Mouse (Mus musculus) megakaryocyte-erythroid progenitor cell, adult 5-6 weeks (primary cell): ENCODE data around the gene Cd47. TPM values are rescaled to one million over a fixed set of nuclear protein-coding genes. Genes with fewer than 3 reads are reported as not detected.
A peak's percentile ranks its signal among the peaks of the same experiment; 100 is the strongest.

Source experiments
- ATAC-seq: replicated peaks from 2 replicates; pipeline ENCODE4 v1.8.0; 2016; ENCODE audit warnings: mild to moderate bottlenecking, inconsistent platforms; ENCODE audit not compliant: severe bottlenecking, poor library complexity, low FRiP score, low TSS enrichment
- total RNA-seq, 2 experiments: library from RNA; stranded (forward) in 1 of 2; stranded (reverse) in 1 of 2; fragments of 200-1000, 215-1000 nt in 1 of 2; fragments of >200 nt in 1 of 2; fragmentation: Nextera tagmentation in 1 of 2; gene quantifications; 2 replicates each; pipeline ENCODE4 v1.2.3; 2014 to 2017

Gene Cd47
- total RNA-seq, 2 experiments from 2014 or later, result 180 to 252 TPM

DNA sequence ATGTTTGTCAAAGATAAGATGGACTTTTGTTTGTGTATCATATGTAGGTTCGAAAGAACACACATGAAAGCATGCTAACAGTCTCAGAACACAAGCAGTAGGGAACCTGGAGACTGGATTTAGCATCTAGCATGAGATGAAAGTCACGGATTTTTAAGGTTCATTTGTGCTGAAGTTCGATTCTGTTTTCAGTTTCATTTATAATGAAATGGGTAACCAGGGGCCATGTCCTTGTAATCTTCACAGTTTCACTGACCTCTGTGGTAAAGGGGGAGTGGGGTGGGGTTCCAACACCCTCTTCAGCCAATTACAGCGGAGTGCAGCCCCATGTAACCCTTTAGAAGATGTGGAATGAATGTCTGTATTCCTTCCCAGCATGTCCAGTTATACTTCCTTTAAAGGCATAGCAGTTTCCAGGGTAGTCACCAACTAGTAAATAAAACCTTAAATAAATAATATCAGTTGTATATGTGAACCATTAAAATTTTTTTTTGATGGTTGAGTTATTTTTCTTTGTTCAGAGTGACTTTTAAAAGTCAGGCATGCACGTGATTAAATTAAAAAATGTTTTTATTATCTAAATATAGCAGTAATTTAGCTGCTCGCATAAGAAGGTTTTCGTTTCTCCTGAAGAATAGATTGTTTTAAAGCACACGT is 57.3 kb downstream of the Cd47 start:
- no peak for ATAC-seq

DNA sequence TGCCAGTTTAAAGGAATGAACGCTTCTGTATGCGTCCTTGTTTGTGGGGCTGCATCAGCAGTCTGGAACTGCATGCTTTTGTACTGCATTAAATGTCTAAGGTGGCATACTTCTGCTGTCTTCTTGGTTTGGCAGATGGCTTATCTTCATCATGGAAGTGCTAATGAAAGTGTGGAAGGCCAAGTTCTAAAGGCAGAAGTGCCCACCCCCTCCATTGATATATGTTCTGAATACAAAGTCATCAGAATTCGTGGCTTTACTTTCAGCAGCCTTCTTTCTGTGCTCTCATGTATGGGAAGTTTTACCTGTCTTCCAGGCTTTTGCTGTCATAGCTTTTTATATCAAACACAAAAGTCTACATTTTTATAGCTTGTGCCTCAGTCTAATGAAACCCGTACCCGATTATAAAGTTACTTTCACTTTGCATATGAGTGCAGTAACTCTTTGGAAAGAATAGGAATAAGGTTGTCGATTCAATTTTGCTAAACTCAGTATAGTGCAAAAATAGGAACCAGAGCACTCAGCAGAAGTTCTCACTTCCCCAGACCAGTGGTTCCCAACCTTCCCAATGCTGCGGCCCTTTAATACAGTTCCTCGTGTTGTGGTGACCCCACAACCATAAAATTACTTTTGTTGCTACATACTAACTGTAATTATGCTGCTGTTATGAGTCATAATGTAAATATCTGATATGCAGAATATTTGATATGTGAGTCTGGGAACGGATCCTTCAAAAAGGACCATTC is 58.0 kb downstream of the Cd47 start:
- no peak for ATAC-seq

DNA sequence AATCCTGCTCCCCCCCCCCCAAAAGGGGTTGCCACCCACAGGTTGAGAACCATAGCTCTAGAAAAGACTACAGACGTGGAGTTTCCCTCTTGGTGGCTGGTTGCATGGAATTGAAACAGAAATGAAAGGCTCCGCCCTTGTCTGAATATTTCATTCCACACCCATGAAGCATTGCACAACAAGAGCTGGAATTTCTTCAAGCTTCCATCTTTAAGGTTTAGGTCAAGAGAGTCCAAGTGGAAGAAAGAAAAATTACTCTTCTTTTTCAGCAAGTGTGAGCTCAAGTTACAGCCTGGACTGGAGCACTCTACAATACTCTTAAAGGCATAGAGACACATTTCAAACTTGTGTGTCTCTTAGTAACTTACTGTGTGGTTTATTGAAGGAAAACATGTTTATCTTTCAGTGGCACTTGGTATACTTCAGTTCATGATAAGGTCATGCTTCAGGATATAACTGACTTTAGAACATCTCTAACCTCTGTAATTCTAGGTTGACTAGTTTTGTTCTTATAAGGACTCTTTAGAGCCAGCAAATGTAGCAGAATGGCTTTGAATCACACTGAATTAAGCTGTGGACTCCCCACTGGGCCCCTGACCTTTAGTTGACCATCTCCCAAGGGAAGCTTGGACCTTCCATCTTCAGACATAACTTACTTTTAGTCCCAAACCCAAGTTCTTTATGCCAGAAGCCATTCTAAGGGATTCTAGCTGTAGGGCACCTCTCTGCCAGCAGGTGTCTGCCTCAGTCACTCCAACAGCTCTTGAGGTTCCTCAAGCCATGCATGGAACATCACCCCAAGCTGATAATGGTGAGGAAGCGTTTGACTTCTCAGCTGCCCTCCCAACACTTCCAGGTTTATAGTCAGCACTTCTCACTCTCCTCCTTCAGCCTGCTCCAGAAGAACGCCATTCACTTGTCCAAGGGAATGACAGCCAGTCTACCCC is 58.8 kb downstream of the Cd47 start:
- peak; percentile 66 for ATAC-seq

DNA sequence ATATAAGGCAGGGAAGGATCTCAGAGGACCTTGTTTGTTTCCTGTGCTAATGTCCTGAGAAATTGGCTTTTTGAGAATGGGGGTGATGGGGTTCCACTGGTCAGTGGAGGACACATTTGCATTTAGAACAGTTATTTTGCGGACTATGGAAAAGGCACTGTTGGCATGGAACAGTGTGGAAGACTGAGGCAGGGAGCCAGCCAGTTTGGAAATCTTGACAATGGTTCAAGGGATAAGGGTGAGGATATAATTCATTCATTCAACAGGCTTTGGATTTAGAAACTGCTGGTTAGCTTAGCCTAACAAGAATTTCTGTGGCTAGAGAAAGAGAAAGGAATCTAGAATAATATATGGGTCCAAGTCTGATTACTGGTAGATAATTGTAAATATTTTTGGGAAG is 61.7 kb downstream of the Cd47 start:
- no peak for ATAC-seq

DNA sequence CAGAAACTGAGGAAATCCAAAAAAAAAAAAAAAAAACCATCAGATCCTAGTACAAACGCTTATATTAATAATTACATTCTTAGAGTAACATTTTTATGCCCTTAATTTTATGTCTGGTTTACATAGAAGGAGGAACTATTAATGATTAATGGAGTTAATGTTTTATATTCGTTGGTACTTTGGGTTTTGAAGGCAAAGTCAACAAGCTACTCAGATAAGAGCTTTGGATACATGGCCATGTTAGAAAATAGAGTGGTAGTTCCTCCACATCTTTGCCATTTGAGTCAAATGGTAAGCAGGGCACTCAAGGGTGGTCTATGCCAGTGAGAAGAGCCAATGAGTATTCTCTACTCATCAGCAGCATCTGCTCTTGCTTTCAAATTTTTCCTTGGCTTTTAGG is 66.3 kb downstream of the Cd47 start:
- ATAC-seq, result no peak

DNA sequence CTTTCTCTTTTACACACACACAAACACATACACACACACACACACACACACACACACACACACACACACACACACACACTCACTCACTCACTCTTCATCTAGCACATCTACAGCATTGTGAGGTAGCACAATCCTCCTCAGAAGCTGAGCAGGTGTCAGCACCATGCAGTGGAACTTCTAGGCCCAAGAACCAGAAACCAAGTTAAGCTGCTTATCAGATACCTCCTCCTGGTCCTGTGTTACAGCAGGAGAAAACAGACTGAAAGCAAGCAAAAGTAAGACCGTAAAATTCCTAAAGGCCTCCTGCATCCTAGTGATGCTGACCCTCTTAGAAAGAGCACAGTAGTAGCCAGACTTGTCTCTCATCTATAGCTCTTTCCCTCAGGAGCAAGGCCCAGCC is 67.9 kb downstream of the Cd47 start:
- ATAC-seq, result peak; percentile 56; the same call in 1 of the 2 replicates

DNA sequence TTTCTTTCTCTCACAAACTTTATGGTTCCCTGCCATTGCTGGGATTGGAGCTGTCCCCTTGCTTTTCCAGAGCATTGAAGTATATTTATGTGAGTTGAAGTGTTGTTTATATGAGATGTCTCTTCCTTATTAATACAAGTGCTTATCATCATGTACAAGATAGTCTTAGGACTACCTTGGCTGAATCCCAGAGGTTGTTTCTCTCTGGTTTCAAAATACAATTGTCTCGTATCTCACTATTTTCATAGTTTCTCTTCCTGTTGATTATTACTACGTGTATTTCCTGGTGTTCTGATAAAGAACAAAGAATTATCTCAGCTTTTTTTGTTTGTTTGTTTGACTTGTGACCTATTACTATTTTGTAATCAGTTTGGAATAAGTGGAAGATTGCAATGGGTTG is 73.6 kb downstream of the Cd47 start:
- 0 out of 2 replicates have a peak, but pooled peaks have one; percentile 38 for ATAC-seq

DNA sequence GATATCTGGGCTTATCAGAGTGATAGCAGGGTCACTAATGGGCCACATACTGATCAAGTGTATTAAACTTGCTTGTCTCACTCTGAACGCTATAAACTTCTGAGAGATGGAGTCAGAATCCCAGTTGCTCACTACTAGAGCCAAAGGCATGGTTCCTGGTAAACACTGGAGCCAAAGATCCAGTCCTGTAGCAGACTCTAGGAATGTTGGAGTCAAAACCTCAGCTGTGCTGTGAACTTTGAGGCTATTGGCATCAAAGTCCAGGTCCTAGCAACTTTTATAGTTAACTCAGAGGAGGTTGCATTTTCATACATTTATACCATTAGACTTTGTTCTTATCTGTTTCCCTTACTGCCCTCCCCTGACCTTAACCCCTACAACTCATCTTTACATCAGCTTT is 74.2 kb downstream of the Cd47 start:
- no peak for ATAC-seq

DNA sequence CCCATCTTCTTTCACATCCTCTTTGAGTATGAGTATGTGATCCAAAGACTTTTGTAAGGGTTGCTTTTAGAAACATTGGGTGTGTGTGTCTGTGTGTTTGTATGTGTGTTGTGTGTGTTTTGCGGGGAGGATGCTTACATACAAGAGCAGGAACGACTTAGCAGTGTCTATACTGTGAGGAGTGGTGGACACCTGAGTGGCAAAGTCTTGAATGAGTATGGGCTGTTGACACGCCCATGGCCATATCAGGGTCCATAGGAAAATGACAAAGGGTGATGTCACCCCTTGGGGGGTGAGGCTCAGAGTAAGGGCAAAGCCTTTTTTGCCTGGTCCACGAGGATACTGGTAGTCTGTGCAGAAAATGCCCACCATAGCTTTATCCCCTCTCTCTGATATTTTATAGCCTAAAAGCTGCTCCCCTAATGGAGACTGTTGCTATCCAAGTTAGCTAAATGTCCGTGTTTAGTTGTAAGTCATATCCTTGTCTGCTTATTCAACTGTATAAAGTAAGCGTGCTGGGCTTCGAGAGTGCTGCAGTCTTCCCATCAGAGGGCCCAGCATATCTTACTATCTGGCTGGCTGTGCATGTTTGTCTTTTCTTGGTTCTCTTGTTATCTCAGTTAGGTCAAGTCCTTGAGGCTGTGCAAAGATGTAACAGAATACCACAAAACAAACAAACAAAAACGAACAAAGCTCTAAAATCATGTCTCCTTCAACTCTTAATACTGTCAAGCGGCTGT is 76.1 kb downstream of the Cd47 start:
- peak; percentile 41; the same call in 1 of the 2 replicates for ATAC-seq

DNA sequence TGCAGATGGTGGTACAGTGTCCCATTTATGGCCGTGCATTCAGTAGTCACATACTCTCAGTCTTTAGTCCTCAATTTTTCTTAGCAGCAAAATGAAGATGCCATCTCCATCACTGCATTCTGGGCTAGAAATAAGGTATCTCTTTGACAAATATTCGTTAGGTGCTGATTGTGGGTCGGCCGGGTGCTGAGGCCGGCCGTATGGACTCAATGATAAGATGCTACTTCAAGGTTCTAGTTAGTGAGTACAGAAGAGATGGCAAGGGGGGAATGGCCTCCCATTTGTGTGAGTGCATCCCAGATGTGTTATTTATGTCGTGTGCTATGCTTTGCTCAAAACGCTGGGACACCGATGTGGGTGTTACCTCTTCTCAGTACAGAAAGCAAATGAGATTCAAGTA is 76.9 kb downstream of the Cd47 start:
- ATAC-seq, result peak; percentile 44; the same call in 1 of the 2 replicates

DNA sequence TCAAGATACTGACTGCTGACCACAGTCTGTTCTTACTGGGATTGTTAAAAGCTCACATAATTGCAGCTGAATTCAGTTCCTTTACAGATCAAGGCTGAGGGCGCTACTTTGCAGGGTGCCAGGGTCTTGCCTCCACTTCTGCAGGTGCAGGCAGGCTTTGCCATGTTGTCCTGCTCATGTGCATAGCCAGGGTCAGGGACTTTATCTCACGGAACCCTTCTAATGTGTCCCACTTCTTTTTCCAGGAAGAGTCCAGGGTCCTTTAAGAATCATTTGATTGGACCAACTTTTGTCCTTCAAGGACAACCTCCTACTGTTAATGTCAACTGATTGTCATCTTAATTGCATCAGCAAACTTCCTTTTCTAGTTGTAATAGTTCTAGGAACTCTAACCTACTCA is 77.7 kb downstream of the Cd47 start:
- no peak for ATAC-seq

DNA sequence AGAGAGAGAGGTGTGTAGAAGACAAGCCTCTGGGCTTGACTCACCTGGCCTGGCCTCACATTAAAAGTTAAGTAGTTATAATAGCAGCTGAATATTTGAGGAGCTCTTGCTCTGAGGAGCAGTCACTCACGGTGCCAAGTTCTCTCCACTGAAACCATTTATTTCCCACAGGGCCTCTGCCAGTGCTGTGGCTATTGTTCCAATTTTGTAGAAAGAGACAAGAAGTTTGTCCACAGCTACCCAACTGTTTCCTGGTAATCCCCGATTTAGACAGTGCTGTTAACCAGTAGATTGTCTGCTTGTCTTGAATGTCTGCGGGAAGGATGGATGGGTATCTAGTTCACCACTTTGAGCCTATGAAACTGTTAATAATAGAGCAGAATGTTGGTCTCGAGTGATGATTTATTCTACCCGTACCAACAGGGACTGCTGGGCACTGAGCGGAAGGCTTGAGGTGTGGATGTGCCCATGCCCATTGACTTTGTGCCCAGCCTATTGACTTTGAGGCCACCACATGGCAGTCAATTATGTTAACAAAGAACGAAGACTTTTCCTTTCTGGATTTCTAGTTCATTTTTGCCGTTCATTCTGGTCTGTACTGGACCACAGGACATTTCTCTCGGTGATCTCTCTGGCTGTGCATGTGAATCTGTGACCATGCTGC is 86.2 kb downstream of the Cd47 start:
- ATAC-seq, result no peak

DNA sequence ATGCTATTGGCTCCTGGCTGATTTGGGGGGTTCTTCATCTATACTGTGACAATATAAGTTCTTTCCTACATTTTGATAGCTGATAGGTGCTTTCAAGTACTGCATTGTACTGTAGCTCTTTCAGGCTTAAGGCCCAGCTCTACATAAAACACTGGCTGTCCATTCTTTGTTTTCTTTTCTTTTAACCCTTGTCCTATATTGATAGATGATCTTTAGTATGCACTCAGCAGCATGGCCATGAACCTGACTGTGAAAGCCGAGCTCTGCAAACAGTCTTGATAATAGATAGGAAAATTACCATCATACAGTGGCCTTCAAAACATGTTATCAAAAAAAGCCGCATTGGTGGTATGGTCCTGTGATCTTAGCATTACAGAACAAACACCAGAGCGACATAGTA is 87.0 kb downstream of the Cd47 start:
- ATAC-seq, result peak; percentile 23; the same call in 1 of the 2 replicates

DNA sequence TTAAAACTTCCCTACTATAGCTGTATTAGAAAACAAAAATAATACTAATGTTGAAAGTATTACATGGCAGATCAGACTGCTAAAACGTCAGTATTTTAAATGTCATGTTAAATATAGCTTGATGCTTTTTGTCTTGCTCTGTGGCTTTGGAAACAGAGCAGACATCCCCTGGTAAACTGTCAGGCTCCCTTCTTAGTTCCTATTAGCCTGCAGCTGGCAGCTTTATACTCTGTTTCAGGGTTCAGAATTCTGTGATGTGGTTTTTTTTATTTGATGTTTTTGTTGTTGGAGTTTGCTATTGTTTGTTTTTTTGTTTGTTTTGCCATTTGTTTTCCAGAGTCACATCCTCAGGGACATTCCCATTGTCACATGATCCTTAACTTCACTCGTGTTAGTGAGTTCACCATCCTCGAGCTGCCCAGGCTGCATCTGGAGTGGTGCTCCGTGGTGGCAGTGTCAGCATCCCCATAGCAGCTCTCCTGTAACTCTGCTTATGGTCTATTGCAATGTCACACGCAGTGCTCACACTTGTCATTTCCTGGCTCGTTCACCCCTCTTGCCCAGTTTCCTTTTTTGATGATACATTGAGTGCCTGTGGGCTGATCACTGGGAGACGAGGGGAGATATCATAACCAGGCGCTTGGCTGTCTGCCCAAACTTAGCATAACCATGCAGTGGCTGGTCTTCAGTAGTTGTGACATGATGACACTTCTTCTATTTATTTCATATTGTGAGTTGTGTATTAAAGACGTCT is 87.7 kb downstream of the Cd47 start:
- ATAC-seq, result peak; percentile 83

DNA sequence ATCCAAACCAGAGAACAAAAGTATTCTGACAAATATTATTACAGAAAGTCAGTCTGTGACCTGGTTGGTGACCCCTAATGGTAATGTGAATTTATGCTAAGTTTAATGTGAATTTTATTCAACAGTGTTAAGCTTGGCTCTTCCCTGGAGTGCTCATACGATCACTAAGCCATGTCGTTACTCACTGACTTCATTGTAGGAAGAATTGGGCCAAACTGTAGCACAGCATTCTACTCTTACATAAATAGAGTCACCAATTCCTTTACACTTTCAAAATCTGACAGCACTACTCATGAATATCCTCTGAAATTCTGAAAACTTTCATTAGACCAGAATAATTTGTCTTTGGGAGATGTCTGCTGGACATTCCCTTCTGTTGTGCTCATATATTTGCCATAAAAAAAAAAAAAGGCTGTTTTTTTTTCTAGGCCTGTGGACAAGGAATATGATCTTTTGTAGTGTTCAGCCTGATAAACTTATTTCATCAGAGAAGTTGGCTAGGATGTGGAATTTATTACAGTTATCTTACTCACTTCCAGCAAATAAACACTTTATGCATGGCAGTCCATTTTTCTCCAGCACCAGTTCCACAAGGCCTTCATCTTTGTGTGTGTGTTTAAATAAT is 88.8 kb downstream of the Cd47 start:
- ATAC-seq, result no peak

DNA sequence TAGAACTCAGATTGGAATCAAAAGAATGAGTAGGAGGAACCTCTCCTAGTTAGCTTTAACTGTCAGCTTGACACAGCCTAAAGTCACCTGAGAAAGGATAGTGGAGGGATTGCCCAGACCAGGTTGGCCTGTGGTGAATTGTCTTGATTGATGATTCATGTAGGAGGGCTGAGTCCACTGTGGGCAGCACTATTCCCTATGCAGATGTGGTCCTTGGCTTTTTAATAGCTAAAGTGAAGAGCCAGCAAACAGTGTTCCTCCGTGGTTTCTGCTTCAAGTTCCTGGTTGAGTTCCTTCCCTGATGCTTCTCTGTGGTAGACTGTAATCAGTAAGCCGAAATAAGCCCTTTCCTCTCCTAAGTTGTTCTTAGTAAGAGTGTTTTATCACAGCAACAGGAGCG is 91.9 kb downstream of the Cd47 start:
- no peak for ATAC-seq

DNA sequence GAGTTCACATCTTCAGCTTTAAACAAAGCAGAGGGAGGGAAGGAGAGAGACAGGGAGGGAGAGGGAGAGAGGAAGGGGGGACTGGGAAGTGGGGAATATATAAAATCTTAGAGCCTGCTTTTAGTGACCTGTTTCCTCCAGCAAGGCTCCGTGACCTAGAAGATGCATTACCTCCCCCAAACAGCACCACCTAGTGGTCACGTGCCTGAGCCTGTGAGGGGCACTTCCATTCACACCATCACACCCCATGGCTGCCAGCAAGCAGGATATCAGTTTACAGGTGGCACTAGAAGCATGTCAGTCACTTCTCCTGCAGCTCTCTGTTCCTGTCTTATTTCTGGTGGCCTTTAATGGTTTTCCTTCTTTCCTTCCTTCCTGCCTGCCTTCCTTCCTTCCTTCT is 92.6 kb downstream of the Cd47 start:
- ATAC-seq, result peak; percentile 38; the same call in 1 of the 2 replicates

DNA sequence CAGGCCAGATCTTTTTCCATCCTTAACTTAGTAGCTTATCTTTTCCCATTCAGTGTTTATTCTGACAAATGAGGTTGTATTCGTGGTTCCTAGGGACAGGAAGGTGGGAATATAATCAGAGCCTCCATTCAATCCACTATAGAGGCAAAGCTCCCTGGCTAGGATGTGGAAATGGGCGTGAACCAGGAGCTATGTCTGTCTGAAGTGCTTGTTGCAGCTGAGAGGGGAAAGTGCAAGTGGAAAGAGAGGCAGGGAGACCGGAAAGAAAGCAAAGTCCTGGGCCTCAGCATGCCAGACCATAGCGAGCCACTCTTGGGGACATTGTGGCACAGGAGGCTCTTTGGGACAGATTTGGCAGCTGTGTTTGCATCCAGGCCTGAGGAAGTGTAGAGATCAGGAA is 94.3 kb downstream of the Cd47 start:
- ATAC-seq, result no peak
